Mouse (Mus musculus) retina, embryonic 14.5 days (tissue): ENCODE data around the gene Sox14.
A peak's percentile ranks its signal among the peaks of the same experiment; 100 is the strongest.

Experiments used
- DNase-seq: peaks from one replicate; pipeline ENCODE4 v3.0.0-alpha.2; 2015; ENCODE audit warnings: low spot score

The Sox14 gene

GRCm38 (mm10) chr9:99848327-99848726 lies 27.6 kb downstream of the Sox14 start:
- peak; percentile 35 for DNase-seq

DNA sequence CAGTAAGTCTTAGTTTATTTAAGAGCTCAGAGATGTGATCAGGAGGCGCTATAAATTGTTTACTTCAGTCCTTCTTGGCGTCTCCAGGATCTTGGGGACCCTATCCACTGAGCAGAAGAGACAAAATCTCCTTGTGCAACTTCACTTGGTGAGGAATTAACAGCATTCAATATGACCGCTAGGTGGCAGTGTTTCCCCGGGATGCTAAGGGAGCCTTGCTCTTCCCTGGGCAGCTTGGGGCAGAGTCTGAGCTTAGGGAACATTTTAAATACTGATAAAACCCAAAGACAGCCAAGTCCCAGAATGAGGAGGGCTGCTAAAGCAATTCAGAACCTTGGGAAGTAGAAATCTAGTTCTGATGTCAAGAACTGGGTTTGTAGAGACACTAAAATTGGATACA lies 29.1 kb downstream of the Sox14 start:
- peak; percentile 96 for DNase-seq

DNA sequence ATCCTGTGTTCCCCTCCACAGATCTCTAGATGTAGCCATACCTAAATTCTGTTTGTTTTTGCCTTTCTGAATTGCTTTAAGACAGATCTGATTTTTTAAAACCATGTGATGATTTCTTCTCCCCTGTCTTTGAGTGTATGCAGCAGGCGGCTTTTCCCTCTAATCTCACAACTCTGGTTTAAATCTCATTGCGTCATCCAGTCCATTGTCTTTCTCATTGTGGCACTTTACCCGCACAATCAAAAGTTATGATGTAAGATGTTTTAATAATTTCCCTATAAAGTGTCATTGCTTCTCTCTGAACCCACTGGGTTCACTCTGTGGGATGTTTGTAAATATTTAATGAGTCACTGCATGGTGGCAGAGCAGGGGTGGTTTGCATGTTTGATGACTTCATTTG lies 36.6 kb downstream of the Sox14 start:
- no peak for DNase-seq

DNA sequence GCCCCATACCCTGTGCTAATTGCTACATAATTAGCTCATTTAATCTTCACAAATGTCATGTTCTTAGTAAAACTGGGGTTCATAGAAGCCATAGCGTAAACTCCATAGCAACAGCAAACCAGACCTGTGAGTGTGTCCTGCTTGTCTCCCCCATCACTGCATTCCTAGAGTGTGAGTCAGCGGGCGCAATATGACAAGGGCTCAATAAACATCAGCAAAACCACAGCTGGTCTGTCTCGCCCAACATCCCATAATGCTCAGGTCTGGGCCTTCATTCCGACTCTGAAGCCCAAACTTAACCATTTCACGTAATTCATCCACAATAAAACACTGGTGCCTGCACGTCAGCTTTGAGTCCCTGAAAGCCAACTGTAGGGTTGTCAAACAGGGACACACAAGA lies 37.1 kb downstream of the Sox14 start:
- no peak for DNase-seq

GRCm38 (mm10) chr9:99836707-99837106 lies 39.3 kb downstream of the Sox14 start:
- DNase-seq: no peak

GRCm38 (mm10) chr9:99835624-99836430 lies 40.1 kb downstream of the Sox14 start:
- DNase-seq: no peak
